Mouse (Mus musculus) thymus, postnatal 4 days (tissue): ENCODE results near the gene Adra2c.
A peak's percentile ranks its signal among the peaks of the same experiment; 100 is the strongest.

Experiments used
- DNase-seq: peaks from one replicate; pipeline ENCODE4 v3.0.0; 2021

Gene Adra2c

DNA sequence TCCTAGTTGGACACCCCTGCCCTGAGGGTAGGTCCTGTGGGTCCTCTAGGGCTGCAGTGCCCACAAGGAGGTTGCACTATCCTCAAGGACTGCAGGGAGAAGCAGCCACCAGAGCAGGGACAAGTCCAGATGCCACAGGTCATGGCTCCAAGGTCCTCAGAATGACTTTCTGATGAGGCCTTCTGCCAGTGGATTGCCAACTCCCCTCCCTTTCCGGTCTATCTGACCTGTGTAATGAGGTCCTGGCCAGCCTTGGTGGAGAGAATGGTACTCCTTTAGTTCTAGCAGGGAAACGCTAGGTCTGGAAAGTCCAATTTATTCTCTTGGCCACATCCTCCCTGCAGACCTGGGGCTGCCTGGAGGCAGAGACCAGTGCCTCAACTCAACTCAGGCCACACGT, at the start of gene Adra2c:
Gene Adra2c, plus strand, starts transcription at position 301 of the 400 bp plus-strand sequence.
- no peak for DNase-seq

GRCm38 (mm10) chr5:35233142-35233541, 45.0 kb upstream of the Adra2c start:
- DNase-seq, result no peak

GRCm38 (mm10) chr5:35237757-35238156, 40.4 kb upstream of the Adra2c start:
- DNase-seq, result no peak

GRCm38 (mm10) chr5:35238627-35239026, 39.5 kb upstream of the Adra2c start:
- DNase-seq, result no peak

DNA sequence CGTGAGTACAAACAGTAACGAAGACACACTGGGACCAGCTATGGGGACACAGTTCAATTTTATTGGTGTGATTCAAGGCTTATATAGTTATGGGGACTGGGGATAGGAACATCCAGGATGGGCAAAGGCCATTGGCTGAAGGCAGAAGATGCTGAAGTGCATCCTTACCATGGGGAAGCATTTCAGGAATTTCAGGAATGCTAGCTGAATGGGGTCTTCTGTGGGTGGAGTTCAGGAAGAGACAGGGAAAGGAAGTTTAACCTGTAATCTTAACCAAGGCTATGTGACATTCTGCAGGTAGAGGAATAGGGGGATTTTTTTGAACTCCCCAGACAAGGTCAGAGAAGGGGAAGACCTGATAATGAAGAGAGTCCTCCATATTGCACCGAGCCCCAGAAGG, 36.6 kb upstream of the Adra2c start:
- DNase-seq, result no peak

DNA sequence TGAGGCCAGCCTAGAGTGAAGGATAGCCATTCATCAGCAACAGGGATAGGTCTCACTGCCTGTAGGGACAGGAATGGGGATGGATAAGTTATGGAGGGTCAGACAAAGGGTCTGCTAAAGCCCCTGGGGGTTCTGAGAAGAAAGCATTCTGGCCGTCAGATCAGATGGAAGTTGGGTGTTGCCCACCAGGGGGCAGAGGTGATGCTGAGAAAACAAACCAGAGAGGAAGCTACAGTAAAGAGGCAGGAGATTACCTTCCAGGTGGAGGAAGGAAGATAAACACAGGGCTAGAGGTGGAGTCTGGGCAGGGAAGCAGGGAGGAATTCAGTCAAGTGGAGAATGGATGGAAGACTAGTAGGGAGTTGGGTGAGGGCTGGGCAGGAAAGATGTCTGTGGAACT, 33.9 kb upstream of the Adra2c start:
- peak; percentile 41 for DNase-seq

DNA sequence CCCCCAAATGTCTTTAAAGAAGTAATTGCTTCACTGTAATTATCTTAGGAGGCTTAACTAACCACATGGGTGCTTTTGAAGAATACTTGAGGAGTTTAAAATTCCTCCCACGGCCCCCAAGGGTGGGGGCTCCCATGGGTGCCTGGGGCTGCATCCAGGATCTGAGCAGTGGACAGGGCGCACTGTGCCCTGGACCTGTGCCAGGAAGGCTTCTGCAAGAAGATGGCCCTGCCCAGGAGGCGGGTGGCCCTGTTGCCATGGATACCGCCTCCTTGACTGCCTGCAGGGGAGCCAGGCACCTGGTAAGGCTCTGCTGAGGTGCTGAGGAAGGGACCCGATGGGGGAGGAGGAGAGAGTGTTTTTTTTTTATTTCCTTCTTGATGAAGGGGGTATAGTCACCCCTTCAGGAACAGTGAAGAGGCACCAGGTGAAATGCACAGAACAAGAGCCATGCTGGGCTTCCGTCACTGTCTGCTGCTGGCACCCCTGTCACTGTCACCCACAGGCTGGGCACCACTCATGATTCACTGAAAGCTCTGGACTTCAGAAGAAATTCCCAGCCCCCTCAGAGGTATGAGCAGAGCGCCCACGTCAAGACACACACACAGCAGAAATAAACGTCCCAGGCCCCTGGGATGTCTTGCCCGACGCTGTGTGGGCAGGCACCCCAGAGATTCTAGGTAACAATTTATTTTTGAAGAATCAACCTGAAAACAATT, 32.4 kb upstream of the Adra2c start:
- DNase-seq, result peak; percentile 9

DNA sequence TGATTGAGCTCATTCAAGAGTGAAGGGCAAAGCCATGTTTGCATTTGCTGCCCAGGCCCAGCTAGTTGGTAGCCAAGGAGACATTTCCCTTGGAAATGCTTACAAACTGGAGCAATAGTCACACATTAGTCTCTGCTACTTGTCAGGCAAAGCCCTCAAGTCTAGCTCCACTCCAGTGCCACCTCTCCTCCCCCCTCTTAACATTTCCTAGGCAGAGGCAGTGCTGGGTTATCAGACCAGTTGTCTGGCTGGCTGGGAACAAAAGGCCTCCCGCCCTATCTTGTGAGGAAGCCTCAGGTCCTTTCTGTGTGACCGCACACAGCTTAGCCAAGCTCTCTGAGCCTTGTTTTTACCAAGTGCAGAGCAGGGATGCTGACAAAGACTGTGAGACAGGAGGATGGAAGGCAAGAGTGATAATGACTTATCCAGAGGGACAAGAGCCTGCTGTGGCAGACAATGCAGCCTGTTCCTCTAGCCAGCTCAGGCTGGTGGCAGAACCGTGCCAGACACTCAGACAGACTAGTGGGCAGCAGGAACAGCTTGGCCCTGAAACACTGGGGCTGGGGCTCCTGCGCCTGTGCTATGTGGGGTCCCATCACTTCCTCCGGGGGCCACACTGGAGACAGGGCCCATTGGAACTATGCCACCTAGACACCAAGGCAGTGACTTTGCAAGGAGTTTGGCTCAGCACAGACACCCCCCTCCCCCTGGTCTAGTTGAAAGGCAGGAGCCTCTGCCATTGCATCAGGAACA, 23.0 kb upstream of the Adra2c start:
- no peak for DNase-seq

DNA sequence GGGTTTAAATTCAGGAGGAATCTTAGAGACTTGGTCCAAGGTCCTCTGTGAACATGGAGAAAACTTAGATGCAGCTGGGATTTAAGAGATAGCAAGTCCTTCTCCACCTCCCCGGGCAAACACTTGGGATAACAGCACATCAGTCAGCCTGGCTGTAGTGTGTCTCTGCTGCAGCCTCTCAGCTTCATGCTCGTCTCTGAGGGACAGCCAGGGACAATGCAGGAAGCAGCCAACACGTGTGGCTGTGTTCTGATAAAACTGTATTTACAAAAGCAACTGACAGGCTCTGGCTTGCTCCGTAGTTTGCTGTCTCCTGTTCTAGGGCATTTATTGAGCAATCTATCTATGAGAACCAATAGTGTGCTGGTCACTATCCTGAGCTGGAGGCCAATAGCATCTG, 14.4 kb upstream of the Adra2c start:
- no peak for DNase-seq

GRCm38 (mm10) chr5:35267486-35267885, 10.6 kb upstream of the Adra2c start:
- no peak for DNase-seq

DNA sequence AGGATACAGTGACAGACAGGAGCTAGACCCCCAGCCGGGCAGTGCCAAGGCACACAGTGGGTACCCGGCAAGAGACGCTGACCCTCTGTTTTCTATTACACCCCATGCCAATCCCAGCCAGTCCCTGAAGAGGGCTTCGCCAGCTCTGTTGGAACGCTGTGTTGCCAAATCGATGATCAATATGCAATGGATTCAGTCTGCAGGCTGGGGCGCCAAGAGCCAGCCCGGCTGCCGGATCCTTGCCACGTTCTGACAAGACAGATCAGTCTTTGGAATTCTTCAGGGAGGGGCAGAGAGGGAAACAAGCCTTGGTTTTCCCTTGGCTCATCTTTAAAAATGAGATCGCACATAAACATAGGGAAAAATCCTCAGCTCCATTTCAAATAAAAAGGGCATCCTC, 2.8 kb upstream of the Adra2c start:
- no peak for DNase-seq

- peak; percentile 28 for DNase-seq
Observed at GRCm38 (mm10) chr5:35278741-35279695, 899 bp downstream of the Adra2c start.

- peak; percentile 14 for DNase-seq
Observed at GRCm38 (mm10) chr5:35279696-35280001, 1.5 kb downstream of the Adra2c start.

GRCm38 (mm10) chr5:35280002-35280782, 2.1 kb downstream of the Adra2c start:
- DNase-seq, result peak; percentile 25

DNA sequence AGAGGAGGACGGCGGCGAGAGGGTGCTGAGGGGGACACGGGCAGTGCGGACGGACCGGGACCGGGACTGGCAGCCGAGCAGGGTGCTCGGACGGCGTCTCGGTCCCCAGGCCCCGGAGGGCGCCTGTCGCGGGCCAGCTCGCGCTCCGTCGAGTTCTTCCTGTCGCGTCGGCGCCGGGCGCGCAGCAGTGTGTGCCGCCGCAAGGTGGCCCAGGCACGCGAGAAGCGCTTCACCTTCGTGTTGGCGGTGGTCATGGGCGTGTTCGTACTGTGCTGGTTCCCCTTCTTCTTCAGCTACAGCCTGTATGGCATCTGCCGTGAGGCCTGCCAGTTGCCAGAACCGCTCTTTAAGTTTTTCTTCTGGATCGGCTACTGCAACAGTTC, 2.7 kb downstream of the Adra2c start:
- peak; percentile 19 for DNase-seq

- DNase-seq, result no peak
Observed at GRCm38 (mm10) chr5:35285281-35285680, 7.2 kb downstream of the Adra2c start.

- DNase-seq, result no peak
Observed at GRCm38 (mm10) chr5:35286190-35286589, 8.1 kb downstream of the Adra2c start.

GRCm38 (mm10) chr5:35299621-35300020, 21.5 kb downstream of the Adra2c start:
- DNase-seq, result peak; percentile 56

- no peak for DNase-seq
Observed at GRCm38 (mm10) chr5:35304191-35304590, 26.1 kb downstream of the Adra2c start.

GRCm38 (mm10) chr5:35305332-35305731, 27.2 kb downstream of the Adra2c start:
- no peak for DNase-seq

GRCm38 (mm10) chr5:35306692-35307091, 28.6 kb downstream of the Adra2c start:
- no peak for DNase-seq

GRCm38 (mm10) chr5:35309853-35310252, 31.7 kb downstream of the Adra2c start:
- DNase-seq, result no peak
